Mouse (Mus musculus): ENCODE results near the gene Txn1. TPM values are rescaled to one million over a fixed set of nuclear protein-coding genes. Genes with fewer than 3 reads are reported as not detected.

The Txn1 gene
- polyA plus RNA-seq, 1 experiment from 2014 or later, result 282 TPM

- H3K4me3 ChIP-seq, result peak overlapping the region; percentile 86
- no peaks in the 10 kb centered on the region for H3K27me3 ChIP-seq
- 50% methylated on average over 11 of the region's 11 CpGs for WGBS
- H3K9ac ChIP-seq, result peak overlapping the region; percentile 92; the same call in 1 of the 2 replicates
- no peak for ATAC-seq (ENCODE audit: low FRiP score)
- peaks cover 1% of the 10 kb centered on the region; the same call in 1 of the 2 replicates for H3K36me3 ChIP-seq
- peaks cover 35% of the 10 kb centered on the region for H3K4me1 ChIP-seq (replicated peaks)
- H3K9me3 ChIP-seq, result no peaks in the 10 kb centered on the region
- peak overlapping the region; percentile 78; the same call in 1 of the 2 replicates for H3K27ac ChIP-seq
- peak overlapping the region; percentile 79 for H3K4me2 ChIP-seq
These were observed 1.2 kb upstream of the Txn1 start for GRCm38 (mm10) chr4:57957200-57958085.

DNA sequence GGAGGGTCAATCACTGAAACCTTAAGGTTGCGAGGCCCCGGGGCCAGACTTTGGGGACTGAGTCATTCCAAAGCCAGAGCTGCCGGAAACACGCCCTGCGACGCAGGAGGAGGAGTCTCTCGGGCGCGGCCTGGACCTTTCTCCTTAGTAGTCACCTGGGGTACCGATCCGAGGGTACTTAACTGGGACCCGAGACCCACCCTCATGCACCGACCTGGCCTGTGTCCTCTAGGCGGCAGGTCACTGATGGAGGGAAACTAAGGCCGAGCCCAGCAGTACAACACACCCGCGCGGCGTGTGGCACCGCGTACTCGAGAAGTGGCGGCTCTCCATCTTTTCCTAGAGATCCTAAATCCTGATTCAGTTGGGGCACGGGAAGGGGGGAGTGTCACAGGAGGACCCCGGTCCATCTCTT lies 660 bp downstream of the Txn1 start:
- peak overlapping the region; percentile 86 for H3K4me3 ChIP-seq
- H3K36me3 ChIP-seq, result peaks cover 20% of the 10 kb centered on the region
- WGBS, result under 1% methylated on average over 25 of the region's 25 CpGs
- peaks cover 36% of the 10 kb centered on the region for H3K4me1 ChIP-seq (replicated peaks)
- H3K27ac ChIP-seq, result peak overlapping the region; percentile 92
- no peak for ATAC-seq (ENCODE audit: low FRiP score)
- no peaks in the 10 kb centered on the region for H3K27me3 ChIP-seq
- H3K4me2 ChIP-seq, result peak overlapping the region; percentile 79
- H3K9me3 ChIP-seq, result no peaks in the 10 kb centered on the region
- peak overlapping the region; percentile 92 for H3K9ac ChIP-seq

- H3K4me1 ChIP-seq (replicated peaks), result peaks cover 36% of the 10 kb centered on the region
- no peak overlapping the region for H3K27ac ChIP-seq
- H3K9me3 ChIP-seq, result no peaks in the 10 kb centered on the region
- peak overlapping the region; percentile 92 for H3K9ac ChIP-seq
- peak overlapping the region; percentile 79 for H3K4me2 ChIP-seq
- H3K27me3 ChIP-seq, result no peaks in the 10 kb centered on the region
- peak overlapping the region; percentile 86 for H3K4me3 ChIP-seq
- no peak for ATAC-seq (ENCODE audit: low FRiP score)
- peaks cover 26% of the 10 kb centered on the region for H3K36me3 ChIP-seq
- WGBS, result 78% methylated on average over 8 of the region's 8 CpGs
These were observed 1.2 kb downstream of the Txn1 start for GRCm38 (mm10) chr4:57954991-57955390.

DNA sequence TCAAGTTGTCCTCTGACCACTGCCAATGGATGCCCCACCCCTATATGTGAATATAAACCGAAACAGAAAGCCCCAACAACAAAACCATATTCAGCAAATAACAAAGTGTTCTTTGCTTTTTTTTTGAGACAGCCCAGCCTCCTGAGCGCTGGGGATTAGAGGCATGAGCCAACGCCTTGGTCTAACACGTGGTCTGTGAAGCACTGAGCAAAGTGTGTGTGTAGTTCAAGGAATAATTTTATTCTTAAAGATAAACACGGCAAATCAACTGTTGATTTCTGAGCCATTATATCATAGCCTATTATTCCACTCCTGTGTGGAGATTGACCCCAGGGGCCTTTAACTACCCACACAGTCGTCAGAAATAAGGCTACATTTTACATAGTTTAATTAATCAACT lies 1.6 kb downstream of the Txn1 start:
- Histone ChIP-seq H3K4me1 (replicated peaks) (peaks cover 36% of the 10 kb centered on the region), H3K9me3 (no peaks in the 10 kb centered on the region), H3K9ac (peak overlapping the region; percentile 92; the same call in 1 of the 2 replicates), H3K27ac (no peak overlapping the region), H3K4me2 (peak overlapping the region; percentile 79), H3K36me3 (peaks cover 30% of the 10 kb centered on the region), H3K27me3 (no peaks in the 10 kb centered on the region), H3K4me3 (peak overlapping the region; percentile 86)
- ATAC-seq (ENCODE audit: low FRiP score), result no peak
- WGBS, result 78% methylated on average over 6 of the region's 6 CpGs

DNA sequence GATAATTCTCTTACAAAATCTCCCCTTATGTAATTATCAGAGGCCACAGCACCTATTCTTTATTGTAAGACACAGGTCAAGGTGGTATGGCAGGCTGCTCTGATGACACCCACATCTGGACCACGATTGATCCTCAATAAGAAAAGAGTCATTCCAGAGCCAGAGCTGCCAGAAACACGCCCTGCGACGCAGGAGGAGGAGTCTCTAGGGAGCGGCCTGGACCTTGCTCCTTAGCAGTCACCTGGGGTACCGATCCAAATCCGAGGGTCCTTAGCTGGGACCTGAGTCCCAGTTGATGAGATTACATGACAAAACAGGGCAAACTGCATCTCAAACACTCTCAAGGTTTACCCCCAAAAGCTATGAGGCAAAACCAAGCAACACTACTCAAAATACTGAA lies 2.4 kb downstream of the Txn1 start:
- WGBS, result 91% methylated on average over 7 of the region's 7 CpGs
- Histone ChIP-seq H3K4me2 (peak overlapping the region; percentile 79; the same call in 1 of the 2 replicates), H3K9ac (no peak overlapping the region), H3K27ac (no peak overlapping the region), H3K27me3 (no peaks in the 10 kb centered on the region), H3K9me3 (no peaks in the 10 kb centered on the region), H3K4me1 (replicated peaks) (peaks cover 36% of the 10 kb centered on the region), H3K4me3 (no peak overlapping the region), H3K36me3 (peaks cover 36% of the 10 kb centered on the region)
- ATAC-seq (ENCODE audit: low FRiP score), result no peak

DNA sequence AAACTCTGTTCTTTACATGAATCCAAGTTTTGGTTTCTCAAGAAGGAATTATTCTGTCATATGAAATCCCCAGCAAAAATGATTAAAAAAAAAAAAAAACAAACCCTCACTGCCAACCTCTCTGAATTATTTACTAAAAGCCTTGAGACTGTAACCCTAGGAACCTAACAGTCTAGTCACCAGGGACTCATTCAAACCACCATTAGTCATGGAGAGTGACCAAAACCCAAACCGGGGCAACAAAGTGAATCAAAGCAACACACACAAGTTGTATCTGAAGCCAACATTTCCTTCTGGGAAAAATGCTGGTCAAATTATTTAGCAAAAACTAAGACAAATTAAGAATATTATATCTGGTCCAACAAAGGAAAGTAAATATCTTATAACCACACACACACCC lies 3.3 kb downstream of the Txn1 start:
- 64% methylated on average over 1 of the region's 1 CpGs for WGBS
- peaks cover 45% of the 10 kb centered on the region for H3K36me3 ChIP-seq
- no peak overlapping the region for H3K4me2 ChIP-seq
- ATAC-seq (ENCODE audit: low FRiP score), result no peak
- H3K27me3 ChIP-seq, result no peaks in the 10 kb centered on the region
- no peak overlapping the region for H3K4me3 ChIP-seq
- H3K9ac ChIP-seq, result no peak overlapping the region
- H3K27ac ChIP-seq, result no peak overlapping the region
- H3K9me3 ChIP-seq, result no peaks in the 10 kb centered on the region
- H3K4me1 ChIP-seq (replicated peaks), result peaks cover 36% of the 10 kb centered on the region

DNA sequence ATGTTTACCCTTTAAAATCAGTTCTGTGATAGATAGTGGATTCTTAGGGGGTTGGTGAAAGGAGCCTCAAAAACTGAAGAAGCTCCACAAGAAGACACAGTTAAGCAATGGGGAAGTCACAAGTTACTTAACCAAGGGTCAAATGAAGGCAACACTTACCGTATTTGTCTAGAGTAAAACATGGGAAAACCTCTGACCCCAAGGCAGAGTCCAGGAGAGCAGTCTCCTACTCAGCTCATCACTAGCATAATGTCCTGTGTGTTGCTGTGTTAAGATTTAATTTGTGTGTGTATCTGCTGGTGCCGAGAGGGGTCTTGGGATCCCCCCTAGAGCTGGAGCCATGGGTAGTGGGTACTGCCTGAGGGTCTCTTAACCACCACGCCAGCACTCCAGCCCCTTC lies 3.8 kb downstream of the Txn1 start:
- no peak for ATAC-seq (ENCODE audit: low FRiP score)
- no peak overlapping the region for H3K4me3 ChIP-seq
- no peak overlapping the region for H3K27ac ChIP-seq
- H3K27me3 ChIP-seq, result no peaks in the 10 kb centered on the region
- 96% methylated on average over 3 of the region's 3 CpGs for WGBS
- H3K36me3 ChIP-seq, result peaks cover 50% of the 10 kb centered on the region
- no peaks in the 10 kb centered on the region for H3K9me3 ChIP-seq
- no peak overlapping the region for H3K9ac ChIP-seq
- H3K4me1 ChIP-seq (replicated peaks), result peaks cover 34% of the 10 kb centered on the region
- H3K4me2 ChIP-seq, result no peak overlapping the region

GRCm38 (mm10) chr4:57949866-57950265 lies 6.3 kb downstream of the Txn1 start:
- 97% methylated on average over 6 of the region's 6 CpGs for WGBS
- Histone ChIP-seq H3K27ac (no peak overlapping the region), H3K36me3 (peaks cover 70% of the 10 kb centered on the region), H3K27me3 (no peaks in the 10 kb centered on the region), H3K4me3 (no peak overlapping the region), H3K9me3 (no peaks in the 10 kb centered on the region), H3K9ac (no peak overlapping the region), H3K4me1 (replicated peaks) (peaks cover 17% of the 10 kb centered on the region), H3K4me2 (no peak overlapping the region)
- ATAC-seq (ENCODE audit: low FRiP score), result no peak

DNA sequence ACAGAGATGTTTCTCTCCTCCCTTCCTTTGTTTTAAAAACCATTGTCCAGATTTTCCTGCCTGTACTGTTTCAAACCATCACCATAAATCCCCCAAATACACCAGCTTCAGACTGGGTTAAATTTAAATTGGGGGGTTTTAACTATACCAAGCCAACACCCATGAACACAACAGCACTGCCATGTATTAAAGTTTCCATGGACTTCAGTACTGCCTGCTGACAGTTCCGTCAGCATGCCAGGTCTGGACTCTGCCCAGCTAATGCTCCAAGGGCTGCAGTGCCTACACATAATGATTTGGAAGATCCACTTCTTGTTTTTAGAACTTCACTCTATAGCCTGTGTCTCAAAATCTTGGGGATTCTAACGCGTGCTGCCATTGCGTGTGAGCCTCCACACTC lies 8.7 kb downstream of the Txn1 start:
- WGBS, result 93% methylated on average over 4 of the region's 4 CpGs
- H3K4me2 ChIP-seq, result no peak overlapping the region
- H3K9ac ChIP-seq, result no peak overlapping the region
- no peaks in the 10 kb centered on the region for H3K27me3 ChIP-seq
- peaks cover 91% of the 10 kb centered on the region for H3K36me3 ChIP-seq
- no peak overlapping the region for H3K27ac ChIP-seq
- no peak for ATAC-seq (ENCODE audit: low FRiP score)
- H3K4me3 ChIP-seq, result no peak overlapping the region
- H3K4me1 ChIP-seq (replicated peaks), result peaks cover 1% of the 10 kb centered on the region; the same call in 1 of the 2 replicates
- H3K9me3 ChIP-seq, result no peaks in the 10 kb centered on the region

DNA sequence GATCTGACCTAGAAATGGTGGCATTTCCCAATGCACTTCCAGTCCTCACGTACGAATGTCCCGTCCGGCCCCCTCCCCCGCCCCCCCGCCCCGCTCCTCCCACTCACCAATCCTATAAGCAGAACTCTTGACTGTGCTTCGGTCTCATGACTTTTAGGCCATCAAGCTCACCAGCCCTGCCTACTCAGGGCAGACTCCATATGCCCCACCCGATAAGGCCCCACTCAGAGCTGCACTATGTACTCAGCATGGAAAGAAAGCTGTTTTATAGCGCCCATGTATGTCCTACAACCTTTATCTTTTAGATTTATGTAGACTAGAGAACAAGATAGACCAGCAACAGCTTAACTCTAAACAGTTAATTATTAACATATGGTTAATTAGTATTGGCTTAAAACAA lies 9.2 kb downstream of the Txn1 start:
- H3K27me3 ChIP-seq, result no peaks in the 10 kb centered on the region
- H3K9ac ChIP-seq, result no peak overlapping the region
- H3K9me3 ChIP-seq, result no peaks in the 10 kb centered on the region
- no peak overlapping the region for H3K27ac ChIP-seq
- H3K4me3 ChIP-seq, result no peak overlapping the region
- no peak overlapping the region for H3K4me2 ChIP-seq
- H3K4me1 ChIP-seq (replicated peaks), result no peaks in the 10 kb centered on the region
- peaks cover 91% of the 10 kb centered on the region for H3K36me3 ChIP-seq
- ATAC-seq (ENCODE audit: low FRiP score), result no peak
- 89% methylated on average over 10 of the region's 10 CpGs for WGBS

DNA sequence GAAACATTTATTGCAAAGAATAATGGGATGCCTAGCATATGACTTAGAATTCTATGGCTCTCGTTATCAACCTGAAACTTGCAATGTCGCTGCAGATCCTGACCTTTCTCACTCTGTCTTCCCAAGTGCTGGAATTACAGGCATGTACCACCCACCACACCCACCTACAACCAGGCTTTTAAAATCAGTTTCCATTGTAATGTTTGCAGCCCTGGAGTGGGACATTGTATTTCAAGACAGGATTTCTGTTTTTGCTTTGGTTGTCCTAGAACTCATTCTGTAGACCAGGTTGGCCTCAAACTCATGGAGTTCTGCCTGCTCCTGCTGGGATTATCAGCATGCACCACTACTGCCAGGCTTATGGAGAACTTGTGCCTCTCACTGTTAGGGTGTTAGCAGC lies 13.3 kb downstream of the Txn1 start:
- ATAC-seq (ENCODE audit: low FRiP score), result no peak
- Histone ChIP-seq H3K4me3 (no peak overlapping the region), H3K4me1 (replicated peaks) (no peaks in the 10 kb centered on the region), H3K27me3 (no peaks in the 10 kb centered on the region), H3K9me3 (no peaks in the 10 kb centered on the region), H3K9ac (no peak overlapping the region), H3K36me3 (peaks cover 55% of the 10 kb centered on the region), H3K4me2 (no peak overlapping the region), H3K27ac (no peak overlapping the region)
- 94% methylated on average over 2 of the region's 2 CpGs for WGBS

- Histone ChIP-seq H3K27ac (no peak overlapping the region), H3K4me1 (replicated peaks) (no peaks in the 10 kb centered on the region), H3K4me2 (no peak overlapping the region), H3K27me3 (no peaks in the 10 kb centered on the region), H3K36me3 (peaks cover 37% of the 10 kb centered on the region), H3K9ac (no peak overlapping the region), H3K9me3 (no peaks in the 10 kb centered on the region), H3K4me3 (no peak overlapping the region)
- no peak for ATAC-seq (ENCODE audit: low FRiP score)
- 94% methylated on average over 4 of the region's 4 CpGs for WGBS
These were observed 15.6 kb downstream of the Txn1 start for GRCm38 (mm10) chr4:57940631-57941030.

DNA sequence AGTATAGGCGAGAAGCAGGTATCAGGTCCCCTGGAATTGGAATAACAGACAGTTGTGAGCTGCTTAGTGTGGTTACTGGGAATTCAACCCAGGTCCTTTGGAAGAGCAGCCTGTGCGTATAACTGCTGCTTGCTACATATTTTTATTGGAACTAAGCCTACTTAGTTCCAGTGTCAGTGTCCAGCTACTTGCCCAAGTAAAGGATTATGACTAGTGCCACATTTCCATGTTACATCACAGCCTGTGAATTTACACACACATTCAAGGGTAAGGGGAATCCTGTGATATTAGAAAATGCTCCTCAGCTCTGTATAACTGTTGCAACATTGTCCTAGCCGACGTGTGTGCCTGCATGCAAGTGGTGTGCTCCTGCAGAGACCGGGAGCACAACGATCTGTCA lies 18.9 kb downstream of the Txn1 start:
- Histone ChIP-seq H3K9me3 (0 out of 2 replicates have a peak, but pooled peaks cover 2% of the 10 kb centered on the region), H3K9ac (no peak overlapping the region), H3K4me3 (no peak overlapping the region), H3K27me3 (no peaks in the 10 kb centered on the region), H3K4me2 (no peak overlapping the region), H3K36me3 (peaks cover 8% of the 10 kb centered on the region), H3K27ac (no peak overlapping the region), H3K4me1 (replicated peaks) (no peaks in the 10 kb centered on the region)
- 90% methylated on average over 6 of the region's 6 CpGs for WGBS
- ATAC-seq (ENCODE audit: low FRiP score), result no peak
